Mouse (Mus musculus): ENCODE results near the gene Gabrr1. TPM values are rescaled to one million over a fixed set of nuclear protein-coding genes. Genes with fewer than 3 reads are reported as not detected.
A peak's percentile ranks its signal among the peaks of the same experiment; 100 is the strongest.

Gabrr1 gene
- total and polyA plus RNA-seq, 2 experiments from 2014 or later, result not detected

DNA sequence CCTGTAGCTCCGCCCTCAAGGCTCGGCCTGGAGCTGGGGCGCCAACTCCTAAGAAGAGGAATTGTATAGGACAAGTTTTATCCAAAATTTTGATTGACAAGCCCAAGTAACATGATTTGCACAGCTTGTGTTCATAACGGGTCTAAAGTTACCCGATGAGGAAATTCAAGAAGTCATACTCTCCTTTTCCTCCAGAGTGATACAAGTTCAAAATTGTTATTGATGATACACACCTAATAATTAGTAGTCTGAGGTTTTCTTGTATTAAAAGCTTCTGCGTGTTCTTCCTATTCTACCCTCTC lies 57.4 kb downstream of the Gabrr1 start, which contains the start of gene Pm20d2:
Gene Pm20d2, minus strand, starts transcription at position 3 of the 302 bp plus-strand sequence.
- Histone ChIP-seq H3K9ac (replicated peaks; ENCODE audit: low read depth, low read length) (peak within 1 kb of the TSS; percentile 67), H3K27ac (ENCODE audit: low read depth) (peak within 1 kb of the TSS; percentile 93), H3K4me2 (ENCODE audit: low read depth, low read length) (peak within 1 kb of the TSS; percentile 95), H3K4me1 (ENCODE audit: control insufficient read depth, insufficient read depth) (0 out of 2 replicates have a peak, but pooled peaks cover 3% of the 10 kb centered on the region), H3K4me3 (ENCODE audit: low read depth, low read length) (peak within 1 kb of the TSS; percentile 67), H3K27me3 (ENCODE audit: control insufficient read depth, insufficient read depth, low read length) (peaks cover 7% of the 10 kb centered on the region; the same call in 1 of the 2 replicates), H3K9me3 (replicated peaks; ENCODE audit: control insufficient read depth, low read length) (no peaks in the 10 kb centered on the region), H3K36me3 (replicated peaks; ENCODE audit: control insufficient read depth, insufficient read depth, low read length) (no peaks in the 10 kb centered on the region)
- 21% methylated on average over 6 of the region's 6 CpGs for WGBS
- ATAC-seq (ENCODE audit: insufficient read depth, low read depth), result no peak
- TF ChIP-seq EP300 (IDR thresholded peaks at IDR 0.05; ENCODE audit: low read depth) (no peak), CTCF (IDR thresholded peaks at IDR 0.05; ENCODE audit: low read depth) (no peak)
- no peak for DNase-seq (ENCODE audit: low spot score)

GRCm38 (mm10) chr4:33198117-33198516 lies 65.8 kb downstream of the Gabrr1 start:
- H3K4me2 ChIP-seq (ENCODE audit: low read depth, low read length), result no peak overlapping the region
- H3K4me1 ChIP-seq (ENCODE audit: control insufficient read depth, insufficient read depth), result no peaks in the 10 kb centered on the region
- 0 out of 2 replicates have a peak, but pooled peaks cover 4% of the 10 kb centered on the region for H3K9me3 ChIP-seq (replicated peaks; ENCODE audit: control insufficient read depth, low read length)
- H3K9ac ChIP-seq (replicated peaks; ENCODE audit: low read depth, low read length), result no peak overlapping the region
- ATAC-seq (ENCODE audit: insufficient read depth, low read depth) (no peak), DNase-seq (ENCODE audit: low spot score) (no peak)
- no peak overlapping the region for H3K27ac ChIP-seq (ENCODE audit: low read depth)
- no peaks in the 10 kb centered on the region for H3K36me3 ChIP-seq (replicated peaks; ENCODE audit: control insufficient read depth, insufficient read depth, low read length)
- no peak overlapping the region for H3K4me3 ChIP-seq (ENCODE audit: low read depth, low read length)
- TF ChIP-seq CTCF (IDR thresholded peaks at IDR 0.05; ENCODE audit: low read depth) (no peak), EP300 (IDR thresholded peaks at IDR 0.05; ENCODE audit: low read depth) (no peak)
- H3K27me3 ChIP-seq (ENCODE audit: control insufficient read depth, insufficient read depth, low read length), result no peaks in the 10 kb centered on the region
- WGBS, result 17% methylated on average over 2 of the region's 2 CpGs

DNA sequence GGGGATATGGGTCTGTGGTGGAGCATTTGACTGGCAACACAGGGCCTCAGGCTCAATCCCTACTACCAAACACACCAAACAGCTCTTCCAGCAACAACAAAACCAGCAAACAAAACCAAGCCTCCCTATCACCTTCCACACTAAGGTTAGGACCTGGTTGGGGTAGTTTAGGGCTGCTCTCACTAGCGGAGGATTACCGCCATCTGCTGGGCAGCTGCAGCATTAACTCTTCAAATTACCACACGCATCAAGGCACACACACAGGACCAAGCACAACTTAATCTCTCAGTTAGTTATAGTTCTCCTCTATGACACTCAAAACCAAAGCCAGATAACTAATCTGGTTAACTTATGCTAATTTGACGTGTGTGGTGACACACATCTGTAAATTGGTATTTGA lies 72.4 kb downstream of the Gabrr1 start:
- 7% methylated on average over 4 of the region's 4 CpGs for WGBS
- TF ChIP-seq EP300 (IDR thresholded peaks at IDR 0.05; ENCODE audit: low read depth) (no peak), CTCF (IDR thresholded peaks at IDR 0.05; ENCODE audit: low read depth) (peak; percentile 69)
- Histone ChIP-seq H3K4me1 (ENCODE audit: control insufficient read depth, insufficient read depth) (peaks cover 7% of the 10 kb centered on the region), H3K27ac (ENCODE audit: low read depth) (no peak overlapping the region), H3K4me2 (ENCODE audit: low read depth, low read length) (no peak overlapping the region), H3K27me3 (ENCODE audit: control insufficient read depth, insufficient read depth, low read length) (no peaks in the 10 kb centered on the region), H3K36me3 (replicated peaks; ENCODE audit: control insufficient read depth, insufficient read depth, low read length) (no peaks in the 10 kb centered on the region), H3K9me3 (replicated peaks; ENCODE audit: control insufficient read depth, low read length) (no peaks in the 10 kb centered on the region), H3K4me3 (ENCODE audit: low read depth, low read length) (no peak overlapping the region), H3K9ac (replicated peaks; ENCODE audit: low read depth, low read length) (no peak overlapping the region)
- DNase-seq (ENCODE audit: low spot score) (no peak), ATAC-seq (ENCODE audit: insufficient read depth, low read depth) (peak; percentile 58)

DNA sequence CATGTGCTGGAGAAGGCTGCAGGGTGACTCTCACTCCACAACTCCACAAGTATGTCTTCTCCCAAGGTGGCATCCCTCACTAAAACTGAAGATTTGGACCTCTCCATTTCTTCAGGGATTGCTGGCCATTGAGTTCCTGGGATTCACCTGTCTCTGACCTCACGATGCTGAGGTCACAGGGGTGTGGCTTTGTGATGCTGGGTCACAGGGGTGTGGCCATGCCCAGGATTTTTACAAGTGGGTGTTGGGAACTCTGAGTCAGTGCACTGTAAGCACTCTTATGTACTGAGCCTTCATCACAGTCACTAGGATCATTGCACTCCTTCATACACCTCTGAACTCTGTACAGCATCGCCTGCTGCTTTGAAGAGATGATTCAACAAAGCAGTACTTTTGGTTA lies 75.2 kb downstream of the Gabrr1 start:
- DNase-seq (ENCODE audit: low spot score) (no peak), ATAC-seq (ENCODE audit: insufficient read depth, low read depth) (no peak)
- Histone ChIP-seq H3K27me3 (ENCODE audit: control insufficient read depth, insufficient read depth, low read length) (no peaks in the 10 kb centered on the region), H3K36me3 (replicated peaks; ENCODE audit: control insufficient read depth, insufficient read depth, low read length) (no peaks in the 10 kb centered on the region), H3K27ac (ENCODE audit: low read depth) (no peak overlapping the region), H3K4me2 (ENCODE audit: low read depth, low read length) (no peak overlapping the region), H3K9ac (replicated peaks; ENCODE audit: low read depth, low read length) (no peak overlapping the region), H3K9me3 (replicated peaks; ENCODE audit: control insufficient read depth, low read length) (0 out of 2 replicates have a peak, but pooled peaks cover 4% of the 10 kb centered on the region), H3K4me3 (ENCODE audit: low read depth, low read length) (no peak overlapping the region), H3K4me1 (ENCODE audit: control insufficient read depth, insufficient read depth) (peaks cover 7% of the 10 kb centered on the region)
- no peak for TF ChIP-seq EP300 (IDR thresholded peaks at IDR 0.05; ENCODE audit: low read depth)
- no peak for TF ChIP-seq CTCF (IDR thresholded peaks at IDR 0.05; ENCODE audit: low read depth)
- WGBS, result 68% methylated on average over 2 of the region's 2 CpGs

DNA sequence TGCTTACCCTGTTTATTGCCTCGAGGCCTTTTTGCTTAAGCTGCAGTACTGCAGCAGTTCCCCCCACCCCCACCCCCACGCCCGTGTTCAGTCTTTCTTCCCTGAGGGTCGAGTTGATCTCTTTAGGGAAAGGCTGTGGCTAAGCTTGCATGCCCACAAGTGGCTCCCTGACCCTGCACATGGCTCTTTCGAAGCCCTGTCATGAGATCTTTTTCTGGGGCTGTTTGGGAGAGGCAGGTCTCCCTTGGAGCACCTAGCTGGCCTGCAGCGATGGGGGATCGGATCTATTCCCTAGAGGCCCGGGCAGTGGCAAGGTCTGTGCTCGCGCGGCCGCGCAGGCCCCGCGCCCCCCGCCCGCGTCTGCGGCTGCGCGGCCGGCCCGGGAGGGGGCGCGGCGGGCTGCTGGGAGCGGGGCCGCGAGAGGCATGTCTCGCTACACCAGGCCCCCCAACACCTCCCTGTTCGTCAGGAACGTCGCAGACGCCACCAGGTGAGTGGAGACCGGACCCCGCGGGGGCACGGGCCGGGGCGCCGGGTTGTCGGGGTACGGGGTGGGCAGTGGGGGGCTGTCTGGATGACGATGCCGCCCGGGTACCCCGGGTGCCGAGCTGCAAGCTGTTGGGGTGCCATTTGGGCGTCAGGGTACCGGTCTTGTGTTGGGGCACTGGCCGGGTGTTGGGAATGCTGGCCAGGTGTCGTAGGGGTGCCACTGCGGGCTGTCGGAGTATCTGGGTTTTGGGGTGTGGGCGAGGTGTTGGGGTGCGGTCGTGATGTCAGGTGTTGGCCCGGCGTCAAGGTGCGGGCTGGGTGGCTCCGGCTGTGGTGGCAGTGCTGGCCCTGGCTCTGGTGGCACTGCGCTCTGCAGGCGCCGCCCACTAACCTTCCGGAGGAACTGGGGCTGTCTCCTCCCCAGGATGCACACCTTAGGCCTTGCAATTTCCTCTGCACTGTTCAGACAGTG lies 76.8 kb downstream of the Gabrr1 start, which contains the start of gene Srsf12:
Gene Srsf12, plus strand, starts transcription at position 111 of the 961 bp plus-strand sequence.
- Histone ChIP-seq H3K27me3 (ENCODE audit: control insufficient read depth, insufficient read depth, low read length) (no peaks in the 10 kb centered on the region), H3K4me2 (ENCODE audit: low read depth, low read length) (peak within 1 kb of the TSS; percentile 99), H3K4me3 (ENCODE audit: low read depth, low read length) (peak within 1 kb of the TSS; percentile 53), H3K4me1 (ENCODE audit: control insufficient read depth, insufficient read depth) (peaks cover 7% of the 10 kb centered on the region), H3K9me3 (replicated peaks; ENCODE audit: control insufficient read depth, low read length) (peaks cover 9% of the 10 kb centered on the region; the same call in 1 of the 2 replicates), H3K36me3 (replicated peaks; ENCODE audit: control insufficient read depth, insufficient read depth, low read length) (no peaks in the 10 kb centered on the region), H3K27ac (ENCODE audit: low read depth) (no peak within 1 kb of the TSS), H3K9ac (replicated peaks; ENCODE audit: low read depth, low read length) (peak within 1 kb of the TSS; percentile 43)
- 3% methylated on average over 60 of the region's 65 CpGs for WGBS
- TF ChIP-seq CTCF (IDR thresholded peaks at IDR 0.05; ENCODE audit: low read depth) (no peak), EP300 (IDR thresholded peaks at IDR 0.05; ENCODE audit: low read depth) (no peak)
- DNase-seq (ENCODE audit: low spot score), result no peak
- 0 out of 2 replicates have a peak, but pooled peaks have one; percentile 27 for ATAC-seq (ENCODE audit: insufficient read depth, low read depth)

Other genes starting within 250 kb of the Gabrr1 start
- gene Ankrd6, start 181.7 kb upstream of the Gabrr1 start, total RNA-seq (2014; rRNA removed; ENCODE audit: low replicate concordance), result 1.6 and 20.0 TPM in 2 replicates
- gene Ankrd6, start 181.7 kb upstream of the Gabrr1 start, polyA plus RNA-seq (2015; fragmentation: Nextera tagmentation; extraction: Ambion mirVana), result 2.3 and 2.4 TPM in 2 replicates
- gene Rragd, start 149.5 kb upstream of the Gabrr1 start, total RNA-seq (2014; rRNA removed; ENCODE audit: low replicate concordance), result 61.3 and 75.3 TPM in 2 replicates
- 35.4 and 41.1 TPM in 2 replicates for gene Rragd, start 149.5 kb upstream of the Gabrr1 start, polyA plus RNA-seq (2015; fragmentation: Nextera tagmentation; extraction: Ambion mirVana)
- gene Ube2j1, start 101.1 kb upstream of the Gabrr1 start, total RNA-seq (2014; rRNA removed; ENCODE audit: low replicate concordance), result 31.2 and 33.4 TPM in 2 replicates
- gene Ube2j1, start 101.1 kb upstream of the Gabrr1 start, polyA plus RNA-seq (2015; fragmentation: Nextera tagmentation; extraction: Ambion mirVana), result 29.9 and 30.9 TPM in 2 replicates
- not detected in 2 replicates for gene Gabrr2, start 69.5 kb upstream of the Gabrr1 start, total RNA-seq (2014; rRNA removed; ENCODE audit: low replicate concordance)
- 0.26 TPM in 1 of 2 replicates, not detected in the other for gene Gabrr2, start 69.5 kb upstream of the Gabrr1 start, polyA plus RNA-seq (2015; fragmentation: Nextera tagmentation; extraction: Ambion mirVana)
- gene Pm20d2, start 57.2 kb downstream of the Gabrr1 start, total RNA-seq (2014; rRNA removed; ENCODE audit: low replicate concordance), result 10.3 and 11.1 TPM in 2 replicates
- 2.8 and 4.4 TPM in 2 replicates for gene Pm20d2, start 57.2 kb downstream of the Gabrr1 start, polyA plus RNA-seq (2015; fragmentation: Nextera tagmentation; extraction: Ambion mirVana)
- 0.19 TPM in 1 of 2 replicates, not detected in the other for gene Srsf12, start 76.5 kb downstream of the Gabrr1 start, total RNA-seq (2014; rRNA removed; ENCODE audit: low replicate concordance)
- gene Srsf12, start 76.5 kb downstream of the Gabrr1 start, polyA plus RNA-seq (2015; fragmentation: Nextera tagmentation; extraction: Ambion mirVana), result 0.38 and 0.48 TPM in 2 replicates
- gene Pnrc1, start 157.6 kb downstream of the Gabrr1 start, total RNA-seq (2014; rRNA removed; ENCODE audit: low replicate concordance), result 90.0 and 127 TPM in 2 replicates
- gene Pnrc1, start 157.6 kb downstream of the Gabrr1 start, polyA plus RNA-seq (2015; fragmentation: Nextera tagmentation; extraction: Ambion mirVana), result 61.8 and 80.8 TPM in 2 replicates
- 7.3 and 10.0 TPM in 2 replicates for gene Rngtt, start 177.8 kb downstream of the Gabrr1 start, total RNA-seq (2014; rRNA removed; ENCODE audit: low replicate concordance)
- 8.9 and 9.9 TPM in 2 replicates for gene Rngtt, start 177.8 kb downstream of the Gabrr1 start, polyA plus RNA-seq (2015; fragmentation: Nextera tagmentation; extraction: Ambion mirVana)